Mouse (Mus musculus): ENCODE measurements around the gene Rprd1b.

Gene Rprd1b

GRCm38 (mm10) chr2:158174958-158175357, 146.7 kb downstream of the Rprd1b start:
- no peak for DNase-seq (ENCODE audit: low read depth, low spot score)

GRCm38 (mm10) chr2:158175433-158175832, 147.1 kb downstream of the Rprd1b start:
- DNase-seq (ENCODE audit: low read depth, low spot score): no peak

- DNase-seq (ENCODE audit: low read depth, low spot score): peak; percentile 72
Measured at GRCm38 (mm10) chr2:158176763-158177162, 148.5 kb downstream of the Rprd1b start.

GRCm38 (mm10) chr2:158177574-158177973, 149.3 kb downstream of the Rprd1b start:
- DNase-seq (ENCODE audit: low read depth, low spot score): peak; percentile 77

GRCm38 (mm10) chr2:158178139-158178538, 149.8 kb downstream of the Rprd1b start:
- DNase-seq (ENCODE audit: low read depth, low spot score): peak; percentile 40

GRCm38 (mm10) chr2:158178696-158179369, 150.5 kb downstream of the Rprd1b start:
- DNase-seq (ENCODE audit: low read depth, low spot score): peak; percentile 89

- DNase-seq (ENCODE audit: low read depth, low spot score): no peak
Measured at GRCm38 (mm10) chr2:158179370-158180111, 151.2 kb downstream of the Rprd1b start.

GRCm38 (mm10) chr2:158180797-158181196, 152.5 kb downstream of the Rprd1b start:
- peak; percentile 91 for DNase-seq (ENCODE audit: low read depth, low spot score)

Measured in ZHBTc4 (cell line).